Mouse (Mus musculus) layer of hippocampus, postnatal 25 days (tissue): Measurements from ENCODE around the gene Reep6. TPM values are rescaled to one million over a fixed set of nuclear protein-coding genes. Genes with fewer than 3 reads are reported as not detected.
A peak's percentile ranks its signal among the peaks of the same experiment; 100 is the strongest.

Experiments used
- DNase-seq, 2 experiments: peaks; one replicate each; pipeline ENCODE4 v3.0.0; 2022; ENCODE audit warnings: mixed read lengths in 2 of 2, low spot score in 1 of 2; ENCODE audit errors: extremely low spot score in 1 of 2
- total RNA-seq, 2 experiments: library from RNA; stranded (reverse); gene quantifications; 2 replicates each; pipeline ENCODE4 v1.2.3; 2021

The Reep6 gene
- total RNA-seq, 2 experiments from 2014 or later = 9.7 to 10.6 TPM

DNA sequence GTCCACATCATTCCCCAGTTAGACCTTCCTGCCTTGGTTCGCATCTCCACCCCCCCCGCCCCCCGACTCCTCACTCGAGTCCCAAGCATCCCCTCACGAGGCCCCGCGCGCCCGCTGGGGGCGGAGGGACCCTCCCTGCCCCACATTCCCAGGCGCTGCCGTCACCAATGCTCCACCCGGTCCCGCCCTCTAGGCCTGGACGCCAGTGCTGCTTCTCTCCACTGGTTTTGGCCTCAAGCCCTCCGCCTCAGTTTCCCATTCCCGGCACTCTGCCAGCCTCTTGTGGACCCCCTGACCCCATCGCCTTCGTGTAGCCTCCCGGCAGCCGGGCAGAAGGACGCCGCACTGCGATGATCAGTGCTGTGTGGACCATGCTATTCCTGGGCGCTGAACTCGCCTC, 19.2 kb downstream of the Reep6 start:
- DNase-seq = no peak

DNA sequence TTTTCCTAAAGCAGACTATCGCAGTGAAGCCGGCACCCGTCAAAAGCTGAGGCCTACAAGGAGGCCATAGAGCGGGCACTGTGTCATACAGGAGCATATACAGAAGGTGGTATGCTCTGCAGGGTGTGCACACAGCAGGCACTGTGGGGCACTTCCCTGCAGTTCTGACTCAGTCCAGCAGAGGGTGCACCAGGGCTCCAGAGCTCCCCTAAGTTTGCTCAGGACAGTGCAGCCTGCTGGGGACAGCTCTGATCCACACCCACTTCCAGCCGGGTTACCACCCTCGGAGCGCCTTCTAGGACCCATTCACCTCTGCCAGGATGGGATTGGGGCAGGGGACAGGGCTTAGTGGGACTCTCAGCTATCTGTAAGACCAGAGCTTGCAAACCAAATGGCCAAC, 20.5 kb downstream of the Reep6 start:
- DNase-seq = peak; percentile 83 to 97

DNA sequence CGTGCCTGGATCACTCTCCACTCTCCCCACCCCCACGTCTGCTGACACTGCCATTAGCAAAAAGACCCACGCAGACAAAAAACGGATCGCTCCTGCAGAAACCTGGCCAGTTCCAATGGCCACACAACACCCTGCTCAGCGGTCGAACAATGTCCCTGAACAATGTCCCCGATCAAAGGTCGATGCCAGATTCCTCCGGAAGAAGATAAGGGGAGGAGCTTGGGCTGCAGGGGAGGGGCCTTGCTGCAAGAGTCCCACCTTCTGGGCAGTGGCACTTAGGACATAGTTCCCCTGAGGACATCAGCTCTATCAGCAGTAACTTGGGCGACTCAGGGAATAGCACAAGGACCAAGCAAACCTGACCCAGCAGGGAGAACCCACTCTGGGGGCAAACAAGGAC, 22.1 kb downstream of the Reep6 start:
- no peak for DNase-seq

GRCm38 (mm10) chr10:80352727-80353126, 23.0 kb downstream of the Reep6 start:
- no peak for DNase-seq

GRCm38 (mm10) chr10:80355431-80355830, 25.7 kb downstream of the Reep6 start:
- DNase-seq = no peak

DNA sequence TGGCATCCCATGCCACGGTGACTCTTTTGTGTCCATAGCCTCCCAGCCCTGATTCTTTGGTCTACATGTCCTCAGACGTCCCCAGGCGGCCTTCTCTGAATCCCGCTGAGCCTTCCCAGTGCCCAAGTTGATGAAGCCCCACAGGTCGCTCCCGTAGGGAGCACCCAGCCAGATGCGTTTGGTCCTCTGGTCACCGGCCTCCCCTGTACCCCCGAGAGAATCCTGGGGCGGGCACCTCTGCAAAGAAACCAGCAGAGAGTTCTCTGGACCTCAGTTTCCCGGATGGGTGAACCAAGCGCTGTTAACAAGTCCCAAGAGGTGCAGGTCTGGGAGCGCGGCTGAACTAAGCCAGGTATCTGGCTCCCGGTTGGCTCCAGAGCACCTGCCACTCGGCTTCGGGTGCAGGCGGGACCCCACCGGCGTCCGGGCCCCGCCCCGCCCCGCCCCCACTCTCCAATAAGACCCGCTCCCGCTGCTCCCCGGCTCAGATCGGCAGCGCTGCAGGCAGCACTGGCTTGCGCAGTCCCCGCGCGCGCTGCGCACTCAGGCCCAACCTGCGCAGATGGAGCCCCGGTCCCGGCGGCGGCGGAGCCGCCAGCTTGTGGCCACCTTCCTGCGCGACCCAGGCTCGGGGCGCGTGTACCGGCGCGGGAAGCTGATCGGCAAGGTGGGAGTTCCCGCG, 26.4 kb downstream of the Reep6 start, which contains the start of gene Plk5:
Gene Plk5, plus strand, starts transcription at position 459 of the 682 bp plus-strand sequence.
- no peak for DNase-seq

GRCm38 (mm10) chr10:80356737-80357136, 27.0 kb downstream of the Reep6 start:
- no peak for DNase-seq

DNA sequence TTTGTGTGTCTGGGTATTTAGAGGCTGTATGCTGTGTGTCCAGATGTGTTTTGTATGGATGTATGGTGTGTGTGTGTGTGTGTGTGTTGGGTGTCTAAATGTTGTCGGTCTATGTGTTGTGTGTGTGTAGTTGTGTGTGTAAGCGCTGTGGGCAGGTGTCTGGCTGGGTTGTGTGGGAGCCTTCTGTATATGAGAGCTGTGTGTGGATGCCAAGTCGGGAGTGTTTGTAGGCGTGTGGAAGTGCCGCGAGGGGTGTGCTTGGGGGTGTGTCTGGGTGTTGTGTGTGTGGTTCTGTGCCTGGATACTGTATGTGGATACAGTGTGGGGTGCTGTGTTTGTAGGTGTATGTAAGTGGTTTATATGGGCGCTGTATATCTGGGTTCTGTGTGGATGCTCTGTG, 27.6 kb downstream of the Reep6 start:
- no peak for DNase-seq

- no peak for DNase-seq
These were observed 28.4 kb downstream of the Reep6 start for GRCm38 (mm10) chr10:80357994-80358639.

DNA sequence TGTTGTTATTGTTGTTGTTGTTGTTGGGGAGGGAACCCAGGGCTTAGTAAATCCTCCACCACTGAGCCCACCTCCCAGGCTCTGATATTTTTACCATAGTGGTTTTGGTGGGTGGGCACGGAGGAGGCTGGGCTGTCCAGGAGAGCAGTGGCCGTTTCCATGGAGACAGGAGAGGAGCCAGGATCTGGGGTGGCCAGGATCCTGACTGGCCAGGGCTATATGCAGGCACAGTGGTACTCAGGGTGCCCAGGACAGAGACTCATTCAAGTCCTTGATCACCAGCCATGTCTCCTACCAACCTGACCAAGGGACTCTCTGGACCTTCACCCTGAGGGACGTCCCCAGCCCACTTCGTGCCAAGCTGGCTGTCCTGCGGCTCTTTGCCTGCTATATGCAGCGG, 34.0 kb downstream of the Reep6 start:
- DNase-seq = no peak

DNA sequence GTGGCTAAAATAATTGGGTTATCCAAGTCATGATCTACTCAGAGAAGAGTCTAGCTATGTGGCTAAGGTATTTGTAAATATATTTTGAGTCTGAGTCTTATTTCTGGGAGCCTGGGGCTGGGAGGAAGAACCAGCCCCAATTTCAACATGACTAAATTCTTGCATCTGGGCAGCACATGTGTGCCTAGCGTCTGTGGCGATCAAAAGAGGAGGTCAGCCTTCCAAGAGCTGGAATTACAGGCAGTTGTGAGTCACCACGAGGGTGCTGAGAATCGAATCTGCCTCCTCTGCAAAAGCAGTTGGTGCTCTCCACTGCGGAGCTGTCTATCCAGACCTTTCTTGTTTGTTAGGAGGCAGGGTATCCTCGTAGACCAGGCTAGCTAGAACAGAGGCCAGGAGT, 36.0 kb downstream of the Reep6 start:
- no peak for DNase-seq

DNA sequence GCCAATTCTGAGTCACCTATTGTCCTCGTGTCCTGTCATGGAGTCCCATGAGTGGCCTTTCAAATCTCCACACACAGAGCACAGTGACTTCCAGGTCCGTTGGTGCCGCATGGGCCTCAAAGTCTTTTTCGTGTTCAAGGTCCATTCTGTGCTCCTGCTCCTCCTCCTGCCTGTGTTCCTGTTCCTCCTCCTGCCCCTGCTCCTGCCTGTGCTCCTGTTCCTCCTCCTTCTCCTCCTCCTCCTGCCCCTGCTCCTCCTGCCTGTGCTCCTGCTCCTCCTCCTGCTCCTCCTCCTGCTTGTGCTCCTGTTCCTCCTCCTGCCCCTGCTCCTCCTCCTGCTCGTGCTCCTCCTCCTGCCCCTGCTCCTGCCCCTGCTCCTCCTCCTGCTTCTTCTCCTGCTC, 38.2 kb downstream of the Reep6 start:
- DNase-seq = no peak

- DNase-seq = no peak
These were observed 38.6 kb downstream of the Reep6 start for GRCm38 (mm10) chr10:80368392-80368791.

DNA sequence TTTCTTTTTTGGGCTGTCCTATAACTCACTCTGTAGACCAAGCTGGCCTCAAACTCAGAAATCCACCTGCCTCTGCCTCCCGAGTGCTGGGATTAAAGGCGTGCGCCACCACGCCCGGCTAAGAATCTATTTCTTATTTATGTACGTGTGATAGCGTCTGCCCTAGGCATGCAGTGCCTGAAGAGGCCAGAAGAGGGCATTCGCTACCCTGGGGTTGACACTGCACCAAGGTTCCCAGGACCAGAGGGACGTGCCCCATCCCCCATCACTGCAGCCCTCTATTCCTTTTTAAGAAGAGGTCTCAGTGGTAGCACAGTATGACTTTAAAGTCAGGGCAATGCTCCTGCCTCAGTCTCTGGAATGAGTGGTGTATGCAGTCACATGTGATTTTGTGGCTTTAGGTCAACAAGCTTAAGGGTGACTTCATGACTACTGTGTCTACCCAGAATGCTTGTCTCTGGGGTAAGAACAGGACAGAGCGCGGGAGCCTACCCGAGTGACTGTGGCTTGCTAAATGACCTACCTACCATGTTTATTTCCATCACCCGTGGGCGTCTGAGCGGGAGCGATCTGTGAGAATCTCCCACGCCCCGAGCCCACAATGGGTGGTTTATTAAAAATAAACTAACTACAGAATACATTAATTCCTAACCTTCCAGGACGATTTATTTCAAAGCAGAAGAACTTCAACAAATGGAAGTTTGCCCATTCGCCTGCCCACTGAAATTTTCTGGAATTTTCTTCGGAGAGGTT, 40.4 kb downstream of the Reep6 start:
- DNase-seq = no peak

DNA sequence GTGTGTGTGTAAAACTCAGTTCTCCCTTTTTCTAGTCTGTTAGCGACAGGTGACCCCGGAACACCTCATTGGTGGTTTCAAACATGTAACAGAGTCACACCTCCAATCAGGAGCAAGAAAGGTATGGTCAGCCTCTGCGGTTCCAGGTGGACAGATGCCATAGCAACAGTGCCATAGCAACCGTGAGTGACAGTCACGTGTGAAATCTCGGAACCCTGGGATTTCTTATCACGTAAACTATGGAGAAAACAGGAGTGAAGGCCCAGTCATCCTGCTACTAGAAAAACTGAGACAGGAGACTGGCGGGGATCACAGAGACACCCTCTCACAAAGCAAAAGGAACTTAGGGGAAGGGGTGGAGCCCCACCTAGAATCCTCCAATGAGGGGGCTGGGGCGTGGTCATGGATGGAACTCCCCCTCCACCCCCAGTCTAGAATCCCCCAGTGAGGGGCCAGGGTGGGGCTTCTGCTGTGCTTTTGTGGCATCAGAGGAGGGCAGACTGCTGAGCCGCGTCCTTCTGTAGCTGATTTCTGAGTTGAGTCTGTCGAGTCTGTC, 41.7 kb downstream of the Reep6 start:
- DNase-seq = no peak

DNA sequence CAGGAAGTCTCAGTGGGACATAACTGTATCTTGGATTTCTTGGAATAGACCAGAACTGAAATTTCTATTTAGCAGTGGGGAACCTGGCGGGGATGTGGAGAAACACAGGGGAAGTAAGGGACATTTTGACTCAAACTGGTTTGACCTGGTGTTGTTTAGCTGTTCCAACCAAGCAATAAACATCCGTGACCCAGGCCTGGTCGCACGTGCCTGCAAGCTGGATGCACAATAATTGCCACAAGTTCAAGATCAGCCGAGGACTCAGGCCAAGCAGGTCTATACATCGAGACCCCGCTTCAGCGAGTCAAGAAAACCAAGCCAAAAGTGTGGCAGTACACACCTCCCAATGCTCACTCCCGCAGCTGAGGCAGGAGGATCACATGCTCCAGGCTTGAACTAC, 42.2 kb downstream of the Reep6 start:
- DNase-seq = no peak

DNA sequence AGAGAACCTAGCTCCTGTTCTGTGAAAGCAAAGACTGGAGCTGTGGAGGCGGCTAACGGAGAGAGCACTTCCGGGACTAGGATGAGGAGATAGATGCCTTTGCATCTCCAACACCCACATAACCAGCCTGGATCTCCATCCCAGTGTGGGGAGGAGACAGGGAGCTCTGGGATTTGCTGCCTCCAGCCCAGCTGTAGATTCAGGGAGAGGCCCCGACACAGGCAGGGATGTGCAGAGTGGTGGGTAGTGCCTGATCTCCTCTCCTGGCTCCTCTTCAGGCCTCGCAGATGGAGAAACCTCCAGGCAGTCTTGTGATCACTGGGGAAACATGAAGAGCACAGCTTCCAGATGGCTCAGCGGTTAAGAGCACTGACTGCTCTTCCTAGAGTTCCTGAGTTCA, 43.0 kb downstream of the Reep6 start:
- DNase-seq = no peak

- peak; percentile 44 to 81 for DNase-seq
These were observed 44.3 kb downstream of the Reep6 start for GRCm38 (mm10) chr10:80374063-80374462.

DNA sequence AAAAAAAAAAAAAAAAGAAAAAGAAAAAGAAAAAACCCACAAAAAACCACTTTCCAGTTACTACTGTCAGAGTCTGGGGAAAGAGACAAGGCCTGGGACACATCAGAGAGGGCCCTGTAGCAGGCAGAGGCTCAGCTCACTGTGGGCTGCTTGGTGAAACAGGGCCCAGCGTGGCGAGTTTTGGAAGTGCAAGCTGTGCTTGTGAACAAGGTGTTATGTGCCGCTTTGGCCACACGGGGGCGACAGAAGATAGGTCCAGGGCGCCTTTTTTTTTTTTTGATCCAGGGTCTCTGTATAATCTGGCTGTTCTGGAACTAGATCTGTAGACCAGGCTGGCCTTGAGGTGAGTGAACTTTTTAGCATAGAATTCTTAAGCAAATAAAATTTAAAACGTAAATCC, 46.4 kb downstream of the Reep6 start:
- DNase-seq = peak; percentile 81 to 98

DNA sequence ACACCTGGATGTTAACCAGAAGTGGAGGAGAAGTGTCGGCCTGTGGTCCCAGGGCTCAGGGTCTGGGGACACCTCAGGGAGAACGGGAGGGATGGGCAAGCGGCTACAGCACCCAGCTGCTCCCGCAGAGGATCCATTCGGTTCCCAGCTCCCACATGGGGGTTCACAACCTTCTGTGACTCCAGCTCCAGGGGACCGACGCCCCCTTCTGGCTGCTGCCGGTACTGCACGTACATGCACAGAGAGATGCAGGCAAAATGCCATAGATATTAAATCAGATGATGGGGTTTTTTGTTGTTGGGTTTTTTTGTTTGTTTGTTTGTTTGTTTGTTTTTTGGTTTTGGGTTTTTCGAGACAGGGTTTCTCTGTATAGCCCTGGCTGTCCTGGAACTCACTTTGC, 48.0 kb downstream of the Reep6 start:
- no peak for DNase-seq

GRCm38 (mm10) chr10:80382641-80383365, 53.0 kb downstream of the Reep6 start:
- no peak for DNase-seq
